Mouse (Mus musculus) erythroblast, embryonic 14.5 days (primary cell): ENCODE measurements around the gene Vps72.
"Not testable (repeated sequence)": the region's sequence is repeated elsewhere in the genome, so short reads cannot be mapped to it uniquely, and the experiment has no call there.

Experiments used
- GATA1 ChIP-seq: IDR thresholded peaks from 2 replicates; pipeline ENCODE4 v1.6.1; 2012; ENCODE audit warnings: low read length, inconsistent platforms, mixed read lengths
- TAL1 ChIP-seq: IDR thresholded peaks from 3 replicates; pipeline ENCODE4 v1.6.1; 2012; ENCODE audit warnings: low read length, inconsistent platforms, mixed read lengths

- TF ChIP-seq TAL1, GATA1: not testable (repeated sequence)
These were observed 3.5 kb upstream of the Vps72 start for GRCm38 (mm10) chr3:95107308-95107707.
